Mouse (Mus musculus): ENCODE measurements at regions not wholly inside any gene's neighbourhood (a gene's known extent, or its start where the extent isn't known, plus 50 kb on each side); places are given as distances from the start of the nearest gene placed in this dataset.

DNA sequence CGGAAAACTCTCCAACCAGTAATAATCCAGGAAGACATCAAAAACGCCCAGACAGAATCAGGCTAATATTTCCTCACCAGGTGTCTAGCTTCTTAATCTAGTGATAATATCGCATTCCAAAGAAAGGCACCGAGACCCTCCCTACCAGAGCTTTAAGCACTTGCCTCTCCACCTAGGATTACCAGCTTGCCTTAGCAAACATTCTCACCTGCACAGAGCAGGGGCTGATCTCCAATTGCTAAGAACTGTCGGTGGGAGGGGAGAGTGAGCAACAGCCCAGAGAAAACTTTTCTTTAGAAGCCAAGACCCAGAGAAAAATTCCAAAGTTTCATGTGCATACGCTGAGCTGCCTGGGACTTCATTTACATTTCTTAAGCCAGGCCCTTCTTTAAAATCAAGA is 511.6 kb upstream of the Atp11b start:
- Histone ChIP-seq H3K4me3 (replicated peaks; ENCODE audit: insufficient read depth, low read depth, low read length) (no peak overlapping the region), H3K4me1 (ENCODE audit: control insufficient read depth, insufficient read depth, low read length) (no peaks in the 10 kb centered on the region), H3K27me3 (ENCODE audit: control insufficient read depth, insufficient read depth, low read length) (no peaks in the 10 kb centered on the region), H3K27ac (ENCODE audit: insufficient read depth, low read length) (no peak overlapping the region)
- no peak for DNase-seq
- TF ChIP-seq CTCF (IDR thresholded peaks at IDR 0.05; ENCODE audit: borderline replicate concordance, insufficient read depth, low read depth, low read length) (no peak), POLR2A (IDR thresholded peaks at IDR 0.05; ENCODE audit: borderline replicate concordance, insufficient read depth, low read length) (no peak)
- 55% methylated on average over 6 of the region's 6 CpGs for WGBS

- Histone ChIP-seq H3K4me3 (replicated peaks; ENCODE audit: insufficient read depth, low read depth, low read length) (no peak overlapping the region), H3K4me1 (ENCODE audit: control insufficient read depth, insufficient read depth, low read length) (no peaks in the 10 kb centered on the region), H3K27me3 (ENCODE audit: control insufficient read depth, insufficient read depth, low read length) (no peaks in the 10 kb centered on the region), H3K27ac (ENCODE audit: insufficient read depth, low read length) (no peak overlapping the region)
- no peak for TF ChIP-seq POLR2A (IDR thresholded peaks at IDR 0.05; ENCODE audit: borderline replicate concordance, insufficient read depth, low read length)
- no peak for TF ChIP-seq CTCF (IDR thresholded peaks at IDR 0.05; ENCODE audit: borderline replicate concordance, insufficient read depth, low read depth, low read length)
- DNase-seq, result no peak
- WGBS, result 66% methylated on average over 10 of the region's 10 CpGs
These were observed 510.9 kb upstream of the Atp11b start for GRCm38 (mm10) chr3:35242871-35243529.

GRCm38 (mm10) chr3:35245003-35245402 is 508.9 kb upstream of the Atp11b start:
- no peaks in the 10 kb centered on the region for H3K27me3 ChIP-seq (ENCODE audit: control insufficient read depth, insufficient read depth, low read length)
- no peak for DNase-seq
- 30% methylated on average over 8 of the region's 8 CpGs for WGBS
- H3K4me3 ChIP-seq (replicated peaks; ENCODE audit: insufficient read depth, low read depth, low read length), result no peak overlapping the region
- H3K27ac ChIP-seq (ENCODE audit: insufficient read depth, low read length), result no peak overlapping the region
- TF ChIP-seq POLR2A (IDR thresholded peaks at IDR 0.05; ENCODE audit: borderline replicate concordance, insufficient read depth, low read length) (no peak), CTCF (IDR thresholded peaks at IDR 0.05; ENCODE audit: borderline replicate concordance, insufficient read depth, low read depth, low read length) (no peak)
- H3K4me1 ChIP-seq (ENCODE audit: control insufficient read depth, insufficient read depth, low read length), result no peaks in the 10 kb centered on the region

DNA sequence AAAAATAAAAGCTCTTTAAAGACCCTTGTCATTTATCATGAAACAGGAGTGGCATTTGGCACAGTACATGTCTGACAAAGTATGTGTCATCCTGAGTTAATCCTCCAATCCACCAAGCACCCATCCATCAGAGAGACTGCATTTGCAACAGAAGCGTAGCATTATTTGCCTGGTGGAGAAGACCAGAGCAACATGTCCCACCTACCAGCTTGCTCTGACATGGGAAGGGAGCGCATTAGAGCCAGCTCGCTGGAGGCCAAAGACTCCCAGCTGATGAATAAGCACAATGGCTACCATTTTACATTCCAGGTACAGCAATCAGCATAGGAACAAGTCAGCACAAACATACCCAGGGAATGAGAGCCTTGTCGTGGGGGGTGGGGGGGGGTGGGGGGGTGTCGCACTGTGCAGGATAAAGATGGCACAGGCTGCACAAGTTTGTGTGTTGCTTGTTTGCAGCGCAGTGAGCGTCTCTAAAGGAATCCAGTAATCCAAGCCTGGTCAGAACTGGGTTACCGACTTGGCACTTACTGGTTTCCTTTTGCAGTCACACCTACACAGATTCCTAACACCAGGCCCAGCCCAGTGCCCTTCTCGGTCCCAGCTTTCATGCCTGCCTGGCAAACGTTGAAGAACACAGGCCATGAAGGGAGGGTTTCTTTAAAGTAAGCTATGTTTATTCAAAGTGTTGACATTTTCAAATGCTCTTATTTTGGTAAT is 507.8 kb upstream of the Atp11b start:
- TF ChIP-seq POLR2A (IDR thresholded peaks at IDR 0.05; ENCODE audit: borderline replicate concordance, insufficient read depth, low read length) (no peak), CTCF (IDR thresholded peaks at IDR 0.05; ENCODE audit: borderline replicate concordance, insufficient read depth, low read depth, low read length) (no peak)
- Histone ChIP-seq H3K4me3 (replicated peaks; ENCODE audit: insufficient read depth, low read depth, low read length) (no peak overlapping the region), H3K27me3 (ENCODE audit: control insufficient read depth, insufficient read depth, low read length) (no peaks in the 10 kb centered on the region), H3K4me1 (ENCODE audit: control insufficient read depth, insufficient read depth, low read length) (no peaks in the 10 kb centered on the region), H3K27ac (ENCODE audit: insufficient read depth, low read length) (no peak overlapping the region)
- WGBS, result 76% methylated on average over 10 of the region's 10 CpGs
- DNase-seq, result no peak

DNA sequence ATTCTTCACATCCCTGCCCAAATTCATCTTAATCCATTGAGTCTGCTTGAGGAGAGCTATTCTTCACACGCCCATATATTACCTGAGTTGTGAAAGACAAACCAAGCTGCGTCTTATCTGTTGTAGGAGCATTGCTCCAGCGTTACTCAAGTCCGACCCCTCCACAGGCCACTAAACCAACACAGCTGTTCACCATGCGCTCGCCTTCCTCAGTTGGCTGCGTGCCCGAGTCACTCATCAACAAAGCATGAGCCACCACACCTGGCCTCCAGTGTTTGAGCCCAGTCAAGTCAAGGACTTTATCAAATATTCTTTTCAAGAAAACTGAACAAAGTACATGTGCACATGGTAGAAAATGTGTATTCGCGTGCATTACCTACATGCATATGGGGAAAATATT is 504.7 kb upstream of the Atp11b start:
- Histone ChIP-seq H3K4me1 (ENCODE audit: control insufficient read depth, insufficient read depth, low read length) (no peaks in the 10 kb centered on the region), H3K4me3 (replicated peaks; ENCODE audit: insufficient read depth, low read depth, low read length) (no peak overlapping the region), H3K27me3 (ENCODE audit: control insufficient read depth, insufficient read depth, low read length) (no peaks in the 10 kb centered on the region), H3K27ac (ENCODE audit: insufficient read depth, low read length) (no peak overlapping the region)
- WGBS, result 54% methylated on average over 10 of the region's 10 CpGs
- TF ChIP-seq POLR2A (IDR thresholded peaks at IDR 0.05; ENCODE audit: borderline replicate concordance, insufficient read depth, low read length) (no peak), CTCF (IDR thresholded peaks at IDR 0.05; ENCODE audit: borderline replicate concordance, insufficient read depth, low read depth, low read length) (no peak)
- DNase-seq, result no peak

GRCm38 (mm10) chr3:35250092-35250749 is 503.7 kb upstream of the Atp11b start:
- WGBS, result 68% methylated on average over 14 of the region's 14 CpGs
- TF ChIP-seq CTCF (IDR thresholded peaks at IDR 0.05; ENCODE audit: borderline replicate concordance, insufficient read depth, low read depth, low read length) (no peak), POLR2A (IDR thresholded peaks at IDR 0.05; ENCODE audit: borderline replicate concordance, insufficient read depth, low read length) (no peak)

GRCm38 (mm10) chr3:35253861-35254260 is 500.0 kb upstream of the Atp11b start:
- 60% methylated on average over 5 of the region's 5 CpGs for WGBS
- no peak overlapping the region for H3K27ac ChIP-seq (ENCODE audit: insufficient read depth, low read length)
- DNase-seq, result no peak
- no peaks in the 10 kb centered on the region for H3K4me1 ChIP-seq (ENCODE audit: control insufficient read depth, insufficient read depth, low read length)
- no peak overlapping the region for H3K4me3 ChIP-seq (replicated peaks; ENCODE audit: insufficient read depth, low read depth, low read length)
- H3K27me3 ChIP-seq (ENCODE audit: control insufficient read depth, insufficient read depth, low read length), result no peaks in the 10 kb centered on the region
- no peak for TF ChIP-seq POLR2A (IDR thresholded peaks at IDR 0.05; ENCODE audit: borderline replicate concordance, insufficient read depth, low read length)
- no peak for TF ChIP-seq CTCF (IDR thresholded peaks at IDR 0.05; ENCODE audit: borderline replicate concordance, insufficient read depth, low read depth, low read length)

More at GRCm38 (mm10) chr3:35250092-35250749, 503.7 kb upstream of the Atp11b start:
- no peak overlapping the region for H3K27ac ChIP-seq (ENCODE audit: insufficient read depth, low read length)
- H3K4me1 ChIP-seq (ENCODE audit: control insufficient read depth, insufficient read depth, low read length), result no peaks in the 10 kb centered on the region
- DNase-seq, result no peak
- H3K27me3 ChIP-seq (ENCODE audit: control insufficient read depth, insufficient read depth, low read length), result no peaks in the 10 kb centered on the region
- no peak overlapping the region for H3K4me3 ChIP-seq (replicated peaks; ENCODE audit: insufficient read depth, low read depth, low read length)
